Mouse (Mus musculus): ENCODE measurements around the gene Olfr283. TPM values are rescaled to one million over a fixed set of nuclear protein-coding genes. Genes with fewer than 3 reads are reported as not detected.
"Not testable (repeated sequence)": the region's sequence is repeated elsewhere in the genome, so short reads cannot be mapped to it uniquely, and the experiment has no call there.

The Olfr283 gene
- not detected for total RNA-seq (2021)

- intact Hi-C loops (cut with DNase I): no loop called here
- no peak for DNase-seq
These were observed at the start of gene Olfr283 for GRCm38 (mm10) chr15:98380846-98381245. Gene Olfr283 (minus strand): TSS chr15:98380946.

GRCm38 (mm10) chr15:98425188-98425587 lies 44.4 kb upstream of the Olfr283 start:
- no peak for DNase-seq
- intact Hi-C loops (cut with DNase I): no loop called here

GRCm38 (mm10) chr15:98424753-98425152 lies 44.0 kb upstream of the Olfr283 start:
- intact Hi-C loops (cut with DNase I): no loop called here
- DNase-seq: no peak

- intact Hi-C loops (cut with DNase I): no loop called here
- no peak for DNase-seq
These were observed 43.6 kb upstream of the Olfr283 start for GRCm38 (mm10) chr15:98424326-98424725.

- no peak for DNase-seq
- intact Hi-C loops (cut with DNase I): no loop called here
These were observed 40.2 kb upstream of the Olfr283 start for GRCm38 (mm10) chr15:98420897-98421296.

- DNase-seq: no peak
- intact Hi-C loops (cut with DNase I): no loop called here
These were observed 37.4 kb upstream of the Olfr283 start for GRCm38 (mm10) chr15:98418096-98418495.

GRCm38 (mm10) chr15:98417285-98417684 lies 36.5 kb upstream of the Olfr283 start:
- peak in 1 of 2 experiments; percentile 17 for DNase-seq
- intact Hi-C loops (cut with DNase I): not testable (repeated sequence)

GRCm38 (mm10) chr15:98416802-98417201 lies 36.1 kb upstream of the Olfr283 start:
- intact Hi-C loops (cut with DNase I); DNase-seq: not testable (repeated sequence)

- intact Hi-C loops (cut with DNase I): no loop called here
- no peak for DNase-seq
These were observed 35.2 kb upstream of the Olfr283 start for GRCm38 (mm10) chr15:98415996-98416395.

- intact Hi-C loops (cut with DNase I): no loop called here
- DNase-seq: no peak
These were observed 29.5 kb upstream of the Olfr283 start for GRCm38 (mm10) chr15:98410249-98410648.

GRCm38 (mm10) chr15:98409635-98410034 lies 28.9 kb upstream of the Olfr283 start:
- DNase-seq: no peak
- intact Hi-C loops (cut with DNase I): no loop called here

GRCm38 (mm10) chr15:98408406-98409060 lies 27.8 kb upstream of the Olfr283 start:
- DNase-seq: peak in 1 of 2 experiments; percentile 36
- intact Hi-C loops (cut with DNase I): no loop called here

GRCm38 (mm10) chr15:98402356-98402755 lies 21.6 kb upstream of the Olfr283 start:
- intact Hi-C loops (cut with DNase I): no loop called here

GRCm38 (mm10) chr15:98397136-98397535 lies 16.4 kb upstream of the Olfr283 start:
- no peak for DNase-seq
- intact Hi-C loops (cut with DNase I): no loop called here

More at GRCm38 (mm10) chr15:98402356-98402755, 21.6 kb upstream of the Olfr283 start:
- no peak for DNase-seq

- peak; percentile 10 to 34 for DNase-seq
- intact Hi-C loops (cut with DNase I): loop anchor here (5.0 kb wide), 1 partner anchor 305 kb away; no protein-coding TSS in a partner anchor
These were observed 11.1 kb upstream of the Olfr283 start for GRCm38 (mm10) chr15:98391903-98392187.

GRCm38 (mm10) chr15:98391081-98391902 lies 10.5 kb upstream of the Olfr283 start:
- intact Hi-C loops (cut with DNase I): loop anchor here (5.0 kb wide), 1 partner anchor 304 kb away; no protein-coding TSS in a partner anchor
- peak; percentile 9 to 13 for DNase-seq

GRCm38 (mm10) chr15:98389796-98390195 lies 9.1 kb upstream of the Olfr283 start:
- intact Hi-C loops (cut with DNase I): loop anchor here (1.0 to 5.0 kb wide), 2 partner anchors 208 to 302 kb away; no protein-coding TSS in a partner anchor
- peak; percentile 80 to 88 for DNase-seq

GRCm38 (mm10) chr15:98387621-98388020 lies 6.9 kb upstream of the Olfr283 start:
- no peak for DNase-seq
- intact Hi-C loops (cut with DNase I): no loop called here

GRCm38 (mm10) chr15:98378209-98378608 lies 2.5 kb downstream of the Olfr283 start:
- intact Hi-C loops (cut with DNase I): no loop called here

GRCm38 (mm10) chr15:98340887-98341286 lies 39.9 kb downstream of the Olfr283 start, which contains the start of gene Olfr284:
Gene Olfr284 (minus strand): TSS chr15:98340987.
- intact Hi-C loops (cut with DNase I): no loop called here
- no peak for DNase-seq

More at GRCm38 (mm10) chr15:98378209-98378608, 2.5 kb downstream of the Olfr283 start:
- DNase-seq: no peak
